Mouse (Mus musculus) CH12.LX (cell line): ENCODE results near the gene Dclre1b. TPM values are rescaled to one million over a fixed set of nuclear protein-coding genes. Genes with fewer than 3 reads are reported as not detected.

Experiments
- DNase-seq: peaks from one replicate; pipeline ENCODE4 v3.0.0-alpha.2; 2013; ENCODE audit errors: extremely low read depth
- H3K27ac ChIP-seq: 2 replicates; pipeline ENCODE4 v1.5.1; 2012; ENCODE audit warnings: low read depth, mild to moderate bottlenecking, control low read depth, moderate library complexity; ENCODE audit not compliant: insufficient read depth
- H3K27me3 ChIP-seq: replicated peaks from 2 replicates; pipeline ENCODE3; 2012; ENCODE audit warnings: inconsistent platforms
- H3K36me3 ChIP-seq, 2 experiments: replicated peaks in 1 of 2; 2 replicates each; pipeline versions ENCODE3 to v1.6.1; 2012; ENCODE audit warnings: inconsistent platforms in 1 of 2, low read length in 1 of 2, mild to moderate bottlenecking in 1 of 2, mixed read lengths in 1 of 2, moderate library complexity in 1 of 2; ENCODE audit not compliant: control insufficient read depth in 1 of 2, insufficient read depth in 1 of 2
- H3K4me1 ChIP-seq, 2 experiments: 2 replicates each; pipeline ENCODE4 v1.6.1; 2012; ENCODE audit warnings: inconsistent platforms in 1 of 2, moderate library complexity in 1 of 2; ENCODE audit not compliant: insufficient read depth in 2 of 2, control insufficient read depth in 1 of 2
- H3K4me2 ChIP-seq: 2 replicates; pipeline ENCODE4 v1.6.1; 2012; ENCODE audit warnings: low read depth, mild to moderate bottlenecking, control low read depth; ENCODE audit not compliant: poor library complexity, insufficient read depth, severe bottlenecking
- H3K4me3 ChIP-seq, 3 experiments: fragments of 150-350 bp in 1 of 3; sonication (generic) in 1 of 3; replicated peaks in 1 of 3; 2 replicates each; pipeline versions ENCODE3 to v1.5.1; 2011 to 2012; ENCODE audit warnings: low read depth in 2 of 3, low read length in 2 of 3, mild to moderate bottlenecking in 2 of 3, moderate library complexity in 2 of 3, control low read depth in 1 of 3, improper control_type of control experiment in 1 of 3, inconsistent platforms in 1 of 3, mixed read lengths in 1 of 3; ENCODE audit not compliant: poor library complexity in 1 of 3
- H3K79me2 ChIP-seq: replicated peaks from 2 replicates; pipeline ENCODE4 v1.6.1; 2012; ENCODE audit warnings: mild to moderate bottlenecking, moderate library complexity; ENCODE audit not compliant: control insufficient read depth, poor library complexity, insufficient read depth, severe bottlenecking; ENCODE audit errors: extremely low read depth
- H3K9ac ChIP-seq: 2 replicates; pipeline ENCODE4 v1.6.1; 2012; ENCODE audit warnings: low read depth, mild to moderate bottlenecking, control low read depth, moderate library complexity; ENCODE audit not compliant: insufficient read depth
- H3K9me3 ChIP-seq: replicated peaks from 2 replicates; pipeline ENCODE3; 2012; ENCODE audit warnings: low read length, inconsistent platforms, mixed read lengths
- BHLHE40 ChIP-seq: IDR thresholded peaks from 2 replicates; pipeline ENCODE4 v1.6.1; 2011; ENCODE audit warnings: mild to moderate bottlenecking, low read depth, low read length, improper control_type of control experiment
- CHD1 ChIP-seq: IDR thresholded peaks from 2 replicates; pipeline ENCODE4 v1.6.1; 2012; ENCODE audit warnings: low read depth, low read length, improper control_type of control experiment, inconsistent platforms
- CHD2 ChIP-seq: IDR thresholded peaks from 2 replicates; pipeline ENCODE4 v1.6.1; 2011; ENCODE audit warnings: low read length, improper control_type of control experiment
- CTCF ChIP-seq, 2 experiments: IDR thresholded peaks in 1 of 2; conservative IDR thresholded peaks in 1 of 2; 2 replicates each; pipeline ENCODE4 v1.5.1; 2011 to 2012; ENCODE audit warnings: low read depth in 2 of 2, low read length in 2 of 2, improper control_type of control experiment in 1 of 2, inconsistent platforms in 1 of 2, mild to moderate bottlenecking in 1 of 2, moderate library complexity in 1 of 2
- E2F4 ChIP-seq: IDR thresholded peaks from 2 replicates; pipeline ENCODE4 v1.6.1; 2011; ENCODE audit warnings: low read depth, low read length, improper control_type of control experiment; ENCODE audit not compliant: insufficient replicate concordance
- ELF1 ChIP-seq: IDR thresholded peaks from 2 replicates; pipeline ENCODE4 v1.6.1; 2014; ENCODE audit warnings: low read depth, mild to moderate bottlenecking, inconsistent platforms, low read length, improper control_type of control experiment
- EP300 ChIP-seq: IDR thresholded peaks from 2 replicates; pipeline ENCODE4 v1.6.1; 2011; ENCODE audit warnings: low read length, improper control_type of control experiment
- ETS1 ChIP-seq: conservative IDR thresholded peaks from 2 replicates; pipeline ENCODE4 v1.6.1; 2012; ENCODE audit warnings: low read depth, mild to moderate bottlenecking, inconsistent platforms, low read length, improper control_type of control experiment, moderate library complexity
- HCFC1 ChIP-seq: IDR thresholded peaks from 2 replicates; pipeline ENCODE4 v1.6.1; 2012; ENCODE audit warnings: low read depth, mild to moderate bottlenecking, inconsistent platforms, low read length, improper control_type of control experiment
- IRF4 ChIP-seq: IDR thresholded peaks from 2 replicates; pipeline ENCODE4 v1.6.1; 2014; ENCODE audit warnings: low read depth, mild to moderate bottlenecking, inconsistent platforms, low read length, improper control_type of control experiment
- JUN ChIP-seq: IDR thresholded peaks from 2 replicates; pipeline ENCODE4 v1.6.1; 2011; ENCODE audit warnings: low read depth, mild to moderate bottlenecking, low read length, improper control_type of control experiment, moderate library complexity; ENCODE audit not compliant: insufficient read depth
- MAFK ChIP-seq: IDR thresholded peaks from 2 replicates; pipeline ENCODE4 v1.6.1; 2011; ENCODE audit warnings: low read length, improper control_type of control experiment; ENCODE audit not compliant: insufficient replicate concordance
- MAX ChIP-seq: IDR thresholded peaks from 2 replicates; pipeline ENCODE4 v1.6.1; 2011; ENCODE audit warnings: low read length, improper control_type of control experiment
- MAZ ChIP-seq: IDR thresholded peaks from 2 replicates; pipeline ENCODE4 v1.6.1; 2012; ENCODE audit warnings: low read depth, mild to moderate bottlenecking, inconsistent platforms, low read length, improper control_type of control experiment, moderate library complexity
- MEF2A ChIP-seq: IDR thresholded peaks from 2 replicates; pipeline ENCODE4 v1.6.1; 2014; ENCODE audit warnings: low read depth, mild to moderate bottlenecking, inconsistent platforms, low read length, improper control_type of control experiment, borderline replicate concordance
- MXI1 ChIP-seq: IDR thresholded peaks from 2 replicates; pipeline ENCODE4 v1.6.1; 2011; ENCODE audit warnings: mild to moderate bottlenecking, low read depth, low read length, improper control_type of control experiment
- MYC ChIP-seq: IDR thresholded peaks from 2 replicates; pipeline ENCODE4 v1.6.1; 2011; ENCODE audit warnings: low read depth, mild to moderate bottlenecking, improper control_type of control experiment, low read length
- NELFE ChIP-seq: IDR thresholded peaks from 2 replicates; pipeline ENCODE4 v1.6.1; 2011; ENCODE audit warnings: low read depth, low read length, improper control_type of control experiment
- NRF1 ChIP-seq: IDR thresholded peaks from 2 replicates; pipeline ENCODE4 v1.6.1; 2014; ENCODE audit warnings: low read depth, mild to moderate bottlenecking, inconsistent platforms, low read length, improper control_type of control experiment, moderate library complexity
- PAX5 ChIP-seq: IDR thresholded peaks from 2 replicates; pipeline ENCODE4 v1.6.1; 2012; ENCODE audit warnings: low read length, inconsistent platforms, mixed read lengths
- RAD21 ChIP-seq: IDR thresholded peaks from 2 replicates; pipeline ENCODE4 v1.6.1; 2011; ENCODE audit warnings: low read depth, mild to moderate bottlenecking, low read length, improper control_type of control experiment, moderate library complexity
- RCOR1 ChIP-seq: conservative IDR thresholded peaks from 2 replicates; pipeline ENCODE4 v1.6.1; 2012; ENCODE audit warnings: low read depth, mild to moderate bottlenecking, inconsistent platforms, low read length, improper control_type of control experiment
- SIN3A ChIP-seq: IDR thresholded peaks from 2 replicates; pipeline ENCODE4 v1.6.1; 2012; ENCODE audit warnings: low read length, improper control_type of control experiment, inconsistent platforms
- SMC3 ChIP-seq: IDR thresholded peaks from 2 replicates; pipeline ENCODE4 v1.6.1; 2011; ENCODE audit warnings: low read depth, low read length, improper control_type of control experiment
- UBTF ChIP-seq: IDR thresholded peaks from 2 replicates; pipeline ENCODE4 v1.6.1; 2012; ENCODE audit warnings: low read depth, mild to moderate bottlenecking, inconsistent platforms, low read length, improper control_type of control experiment, moderate library complexity
- USF1 ChIP-seq: IDR thresholded peaks from 2 replicates; pipeline ENCODE4 v1.6.1; 2014; ENCODE audit warnings: low read depth, mild to moderate bottlenecking, inconsistent platforms, low read length, improper control_type of control experiment
- ZC3H11A ChIP-seq: IDR thresholded peaks from 2 replicates; pipeline ENCODE4 v1.6.1; 2012; ENCODE audit warnings: low read depth, mild to moderate bottlenecking, inconsistent platforms, low read length, improper control_type of control experiment
- ZKSCAN1 ChIP-seq: IDR thresholded peaks from 2 replicates; pipeline ENCODE4 v1.6.1; 2012; ENCODE audit warnings: low read depth, inconsistent platforms, low read length, improper control_type of control experiment, borderline replicate concordance
- ZMIZ1 ChIP-seq: IDR thresholded peaks from 2 replicates; pipeline ENCODE4 v1.6.1; 2012; ENCODE audit warnings: low read depth, mild to moderate bottlenecking, inconsistent platforms, low read length, improper control_type of control experiment
- dilution Hi-C: fragments of 300-500 bp; cut with MboI; formaldehyde crosslinking; loops from 2 replicates; pipeline ENCODE4 v1.14.3; 2020; ENCODE audit warnings: low sequenced_read_pairs; ENCODE audit not compliant: extremely low pct_unique_long_range_greater_than_20kb, extremely low pct_ligation_motif_present
- in situ Hi-C: fragments of 300-500 bp; cut with MboI; formaldehyde crosslinking; loops from 3 replicates; pipeline ENCODE4 v1.14.3; 2019; ENCODE audit warnings: low sequenced_read_pairs, low pct_ligation_motif_present, low pct_unique_long_range_greater_than_20kb, mixed read lengths
- polyA plus RNA-seq: library from polyadenylated mRNA; unstranded; fragments of >175 nt; gene quantifications from 2 replicates; pipeline ENCODE4 v1.2.1, GENCODE M21; 2012; ENCODE audit warnings: low read depth; ENCODE audit not compliant: insufficient read length
- total RNA-seq, 2 experiments: library from RNA; depleted of rRNA; stranded (reverse); fragments of 300-350 nt in 1 of 2; fragments of >200 nt in 1 of 2; gene quantifications; 2 replicates each; pipeline ENCODE4 v1.2.3; 2012 to 2014

Gene Dclre1b
- total and polyA plus RNA-seq, 3 experiments: 10.2 to 32.2 (median 16.7) TPM

DNA sequence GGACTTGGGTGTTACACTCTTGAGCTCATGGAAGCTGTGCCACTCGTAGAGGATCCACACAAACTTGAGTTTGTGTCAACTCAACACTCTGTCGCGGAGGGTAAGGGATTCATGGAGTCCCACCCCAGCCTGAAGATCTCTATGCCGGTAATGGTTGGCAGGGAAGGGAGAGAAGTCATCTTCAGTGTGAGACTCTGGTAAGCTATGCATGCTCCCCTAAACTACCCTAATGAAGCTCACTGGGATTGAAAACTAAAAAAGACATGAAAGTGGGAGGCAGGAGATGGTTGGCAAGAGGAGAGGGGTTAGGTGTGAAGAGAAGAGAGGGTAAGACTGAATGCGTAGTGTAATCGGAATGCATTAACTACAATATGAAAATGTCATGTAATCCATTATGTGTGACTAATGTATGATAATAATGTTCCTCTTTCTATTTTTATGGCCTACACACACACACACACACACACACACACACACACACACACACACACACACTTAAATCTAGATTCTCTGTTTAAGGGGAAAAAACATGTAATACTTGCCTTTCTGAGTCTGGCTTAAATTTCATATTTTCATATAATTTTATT, 48.8 kb upstream of the Dclre1b start:
- Histone ChIP-seq H3K79me2 (peaks cover 37% of the 10 kb centered on the region), H3K4me3 (peak overlapping the region; percentile 56 to 77 (median 62)), H3K9ac (peak overlapping the region; percentile 74), H3K27me3 (no peaks in the 10 kb centered on the region), H3K9me3 (no peaks in the 10 kb centered on the region), H3K27ac (peak overlapping the region; percentile 96), H3K36me3 (peaks cover 4 to 18% of the 10 kb centered on the region in 2 experiments), H3K4me1 (peaks cover 7 to 42% of the 10 kb centered on the region in 2 experiments), H3K4me2 (peak overlapping the region; percentile 88)
- no peak for TF ChIP-seq ZC3H11A
- TF ChIP-seq E2F4: no peak
- TF ChIP-seq MXI1: 0 out of 2 replicates have a peak, but pooled peaks have one; percentile 14
- 0 out of 2 replicates have a peak, but pooled peaks have one; percentile 19 for TF ChIP-seq ELF1
- TF ChIP-seq PAX5: no peak
- no peak for TF ChIP-seq JUN
- TF ChIP-seq SIN3A: peak; percentile 72
- no peak for TF ChIP-seq BHLHE40
- TF ChIP-seq SMC3: no peak
- TF ChIP-seq EP300: peak; percentile 52; the same call in 1 of the 2 replicates
- TF ChIP-seq MAX: no peak
- TF ChIP-seq MAFK: no peak
- TF ChIP-seq CHD1: peak; percentile 93; the same call in 1 of the 2 replicates
- TF ChIP-seq ETS1: peak; percentile 38
- no peak for TF ChIP-seq RAD21
- 0 out of 2 replicates have a peak, but pooled peaks have one; percentile 25 for TF ChIP-seq HCFC1
- no peak for TF ChIP-seq ZKSCAN1
- TF ChIP-seq ZMIZ1: peak; percentile 59; the same call in 1 of the 2 replicates
- TF ChIP-seq NRF1: no peak
- TF ChIP-seq RCOR1: no peak
- no peak for TF ChIP-seq UBTF
- TF ChIP-seq NELFE: no peak; the same call in 1 of the 2 replicates
- no peak for TF ChIP-seq CTCF (conservative IDR thresholded peaks at IDR 0.05 in 1 of 2, IDR thresholded peaks at IDR 0.05 in 1 of 2; ENCODE audit: low read depth in 2 of 2, low read length in 2 of 2)
- TF ChIP-seq IRF4: peak; percentile 67
- TF ChIP-seq MEF2A: peak; percentile 85
- TF ChIP-seq CHD2: no peak
- peak; percentile 31; the same call in 1 of the 2 replicates for TF ChIP-seq MAZ
- no peak for TF ChIP-seq USF1
- 0 out of 2 replicates have a peak, but pooled peaks have one; percentile 29 for TF ChIP-seq MYC
- no peak for DNase-seq
- dilution Hi-C loops: no loop called here
- in situ Hi-C loops: no loop called here
